Mouse (Mus musculus): ENCODE results near the gene Traf3. TPM values are rescaled to one million over a fixed set of nuclear protein-coding genes. Genes with fewer than 3 reads are reported as not detected.

The Traf3 gene
- total RNA-seq, 2 experiments from 2014 or later: 16.3 to 16.7 TPM

GRCm38 (mm10) chr12:111263650-111264049 is 97.5 kb downstream of the Traf3 start:
- no peak for DNase-seq

GRCm38 (mm10) chr12:111265212-111265611 is 99.0 kb downstream of the Traf3 start:
- no peak for DNase-seq

- no peak for DNase-seq
Observed at GRCm38 (mm10) chr12:111266592-111266991, 100.4 kb downstream of the Traf3 start.

GRCm38 (mm10) chr12:111267673-111268325 is 101.6 kb downstream of the Traf3 start:
- no peak for DNase-seq

- DNase-seq: no peak
Observed at GRCm38 (mm10) chr12:111270629-111271277, 104.6 kb downstream of the Traf3 start, which contains the start of gene Amn. Gene Amn, plus strand, starts transcription at chr12:111271095.

- no peak for DNase-seq
Observed at GRCm38 (mm10) chr12:111271406-111271805, 105.2 kb downstream of the Traf3 start.

- DNase-seq: no peak
Observed at GRCm38 (mm10) chr12:111271966-111272365, 105.8 kb downstream of the Traf3 start.

- DNase-seq: no peak
Observed at GRCm38 (mm10) chr12:111272420-111272819, 106.2 kb downstream of the Traf3 start.

GRCm38 (mm10) chr12:111274006-111274405 is 107.8 kb downstream of the Traf3 start:
- no peak for DNase-seq

- no peak for DNase-seq
Observed at GRCm38 (mm10) chr12:111274447-111275149, 108.4 kb downstream of the Traf3 start.

GRCm38 (mm10) chr12:111275150-111275841 is 109.1 kb downstream of the Traf3 start:
- no peak for DNase-seq

- DNase-seq: peak; percentile 65
Observed at GRCm38 (mm10) chr12:111276371-111276770, 110.2 kb downstream of the Traf3 start.

GRCm38 (mm10) chr12:111283573-111283972 is 117.4 kb downstream of the Traf3 start:
- DNase-seq: no peak

GRCm38 (mm10) chr12:111284532-111284931 is 118.4 kb downstream of the Traf3 start:
- no peak for DNase-seq

GRCm38 (mm10) chr12:111293025-111293424 is 126.9 kb downstream of the Traf3 start:
- peak; percentile 76 for DNase-seq

GRCm38 (mm10) chr12:111301322-111302017 is 135.3 kb downstream of the Traf3 start:
- DNase-seq: no peak

- no peak for DNase-seq
Observed at GRCm38 (mm10) chr12:111302018-111302345, 135.8 kb downstream of the Traf3 start.

GRCm38 (mm10) chr12:111303702-111304337 is 137.7 kb downstream of the Traf3 start:
- DNase-seq: no peak

- peak; percentile 59 for DNase-seq
Observed at GRCm38 (mm10) chr12:111306821-111307220, 140.7 kb downstream of the Traf3 start.

- DNase-seq: no peak
Observed at GRCm38 (mm10) chr12:111309256-111309655, 143.1 kb downstream of the Traf3 start.

- DNase-seq: no peak
Observed at GRCm38 (mm10) chr12:111309931-111310330, 143.8 kb downstream of the Traf3 start.

- DNase-seq: no peak
Observed at GRCm38 (mm10) chr12:111311775-111312174, 145.6 kb downstream of the Traf3 start.
